Mouse (Mus musculus) cerebellum, adult 2 months (tissue): ENCODE data around the gene Dapk1.

ENCODE experiments used
- CTCF ChIP-seq: fragments of 200-500 bp; IDR thresholded peaks from 2 replicates; pipeline ENCODE4 v1.5.1; 2011; ENCODE audit warnings: low read depth, mild to moderate bottlenecking, control low read depth, low read length, moderate library complexity, borderline replicate concordance; ENCODE audit not compliant: insufficient read depth
- POLR2A ChIP-seq: fragments of 200-500 bp; IDR thresholded peaks from 2 replicates; pipeline ENCODE4 v1.6.1; 2011; ENCODE audit warnings: low read length, control low read depth, borderline replicate concordance; ENCODE audit not compliant: insufficient read depth

DNA sequence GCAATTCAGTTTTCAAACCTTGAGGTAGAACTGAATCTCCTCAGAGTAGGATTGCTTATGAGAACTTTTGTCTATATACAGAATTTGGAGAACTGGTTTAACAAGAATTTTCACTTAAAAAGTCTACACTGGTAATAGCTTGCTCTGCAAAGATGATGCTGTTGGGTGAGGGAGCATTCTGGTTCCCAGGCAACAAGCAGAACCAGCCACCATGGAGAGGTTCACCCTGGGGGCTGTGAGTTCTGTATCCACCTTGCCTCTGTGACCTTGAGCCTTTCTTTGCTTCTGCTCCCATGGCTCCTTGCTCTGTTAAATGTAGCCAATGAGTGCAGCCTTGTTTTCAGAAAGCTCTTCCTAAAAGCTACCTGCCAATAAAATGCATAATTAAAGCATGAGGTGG, 44.8 kb upstream of the Dapk1 start:
- TF ChIP-seq POLR2A: no peak
- no peak for TF ChIP-seq CTCF
